Mouse (Mus musculus) cerebellum, adult 9-11 months (tissue): ENCODE measurements at regions not wholly inside any gene's neighbourhood (a gene's known extent, or its start where the extent isn't known, plus 50 kb on each side); places are given as distances from the start of the nearest gene placed in this dataset.

Experiments
- DNase-seq: peaks from one replicate; pipeline ENCODE4 v3.0.0; 2022

GRCm38 (mm10) chr9:122064937-122065673 lies 52.0 kb upstream of the Snrk start:
- DNase-seq: no peak

GRCm38 (mm10) chr9:122055820-122056550 lies 59.1 kb upstream of the Pomgnt2 start:
- DNase-seq: peak; percentile 97

GRCm38 (mm10) chr9:122051716-122052115 lies 54.8 kb upstream of the Pomgnt2 start:
- peak; percentile 85 for DNase-seq

- no peak for DNase-seq
Observed at GRCm38 (mm10) chr9:122051096-122051495, 54.2 kb upstream of the Pomgnt2 start.

- DNase-seq: peak; percentile 26
Observed at GRCm38 (mm10) chr9:122048999-122049398, 52.1 kb upstream of the Pomgnt2 start.

- peak; percentile 71 for DNase-seq
Observed at GRCm38 (mm10) chr9:122047962-122048625, 51.2 kb upstream of the Pomgnt2 start.
